Mouse (Mus musculus): ENCODE measurements around the gene Commd8. TPM values are rescaled to one million over a fixed set of nuclear protein-coding genes. Genes with fewer than 3 reads are reported as not detected.
"Not testable (repeated sequence)": the region's sequence is repeated elsewhere in the genome, so short reads cannot be mapped to it uniquely, and the experiment has no call there.

Gene Commd8
- polyA plus RNA-seq, 1 experiment = 6.5 TPM

GRCm38 (mm10) chr5:72168285-72168621 is 264 bp upstream of the Commd8 start:
- no peak for DNase-seq (ENCODE audit: low read depth)

- DNase-seq (ENCODE audit: low read depth) = no peak
Measured at GRCm38 (mm10) chr5:72164386-72164785, 3.6 kb downstream of the Commd8 start.

DNA sequence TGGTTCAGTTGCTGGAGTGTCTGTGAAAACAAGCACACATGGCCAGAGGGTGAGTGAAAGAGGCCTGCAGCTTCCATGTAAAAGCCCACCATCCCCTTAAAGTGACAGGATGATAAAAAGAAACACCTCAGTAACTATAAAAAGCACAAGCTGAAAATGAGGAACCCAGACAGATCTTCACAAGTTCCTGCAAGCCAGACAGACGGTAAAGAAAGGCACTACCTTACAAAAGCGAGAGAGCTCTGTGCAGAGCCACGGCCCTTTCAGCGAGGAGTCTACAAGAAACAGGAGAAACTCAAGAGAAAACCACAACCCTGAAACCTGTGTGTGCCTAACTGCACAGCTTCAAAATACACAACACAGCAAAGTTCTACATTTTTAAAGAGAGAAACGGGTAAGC is 5.1 kb downstream of the Commd8 start:
- no peak for DNase-seq (ENCODE audit: low read depth)

DNA sequence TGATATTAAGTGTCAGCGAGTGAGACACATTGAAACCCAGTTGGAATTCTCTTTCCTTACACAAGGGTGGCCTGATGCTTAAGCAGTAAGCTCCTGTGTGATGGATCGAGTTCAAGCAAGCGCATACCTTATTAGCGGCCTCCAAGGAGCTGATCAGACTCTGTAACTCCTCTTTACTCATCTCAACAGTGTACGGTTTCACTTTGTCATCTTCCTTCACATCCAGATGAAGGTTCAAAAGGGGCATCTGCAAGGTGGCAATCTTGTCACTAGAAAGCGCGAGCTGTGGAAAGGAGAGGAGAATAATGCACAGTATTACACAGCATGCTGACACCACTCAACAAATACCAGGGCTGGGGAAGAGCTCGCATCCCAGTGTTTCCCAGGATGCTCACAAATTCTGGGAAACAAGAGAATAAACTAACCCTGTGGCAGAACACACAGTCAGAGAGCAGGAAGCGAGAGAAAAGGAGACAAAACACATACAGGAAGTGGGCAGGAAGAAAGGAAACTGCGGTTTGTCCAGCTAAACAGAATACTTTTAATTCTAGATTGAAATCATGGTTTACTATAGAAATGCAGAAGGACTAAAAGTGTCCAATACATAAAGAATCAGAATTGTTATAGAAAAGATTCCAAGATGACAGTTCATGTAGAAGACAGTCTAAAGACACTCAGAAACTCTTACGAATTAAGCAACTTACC is 7.1 kb downstream of the Commd8 start:
- no peak for DNase-seq (ENCODE audit: low read depth)

DNA sequence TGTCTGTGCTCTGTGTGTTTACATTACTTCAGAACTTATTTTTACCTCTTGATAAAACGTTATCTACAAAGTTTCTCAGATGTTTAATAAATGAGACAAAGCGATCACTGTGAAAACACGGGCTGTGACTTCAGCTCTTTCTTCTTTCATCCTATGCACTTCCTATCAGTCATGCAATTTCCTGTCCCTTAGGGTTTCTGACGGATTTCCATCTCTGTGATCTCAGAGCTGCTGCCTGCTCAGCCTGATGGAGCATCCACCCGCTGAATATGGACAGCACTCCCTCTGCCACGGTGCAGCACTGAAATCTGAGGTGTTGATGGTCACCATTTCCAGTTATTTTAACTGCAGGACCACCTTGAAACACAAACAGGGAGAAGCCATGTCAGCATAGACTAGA is 8.5 kb downstream of the Commd8 start:
- no peak for DNase-seq (ENCODE audit: low read depth)

DNA sequence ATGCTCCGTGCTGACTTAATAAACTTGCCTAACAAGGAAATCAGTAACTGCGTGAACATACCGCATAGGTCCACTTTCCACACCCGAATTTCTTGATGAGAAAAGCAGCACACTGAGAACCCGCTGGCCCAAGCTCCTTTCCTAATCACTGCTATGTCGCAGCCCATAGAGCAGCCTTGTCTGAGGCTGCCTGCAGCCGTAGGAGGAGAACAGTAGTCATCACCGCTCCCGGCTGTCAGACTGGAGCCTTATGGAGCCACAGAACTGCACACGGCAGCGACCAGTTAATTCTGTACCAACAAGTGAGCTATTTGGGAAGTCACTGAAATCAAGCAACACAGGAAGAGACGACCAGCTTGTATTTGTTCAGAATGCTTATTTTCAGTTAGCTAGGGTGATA is 9.3 kb downstream of the Commd8 start:
- no peak for DNase-seq (ENCODE audit: low read depth)

GRCm38 (mm10) chr5:72156598-72156997 is 11.4 kb downstream of the Commd8 start:
- DNase-seq (ENCODE audit: low read depth) = peak; percentile 46

GRCm38 (mm10) chr5:72155686-72156085 is 12.3 kb downstream of the Commd8 start:
- not testable (repeated sequence) for DNase-seq (ENCODE audit: low read depth)

GRCm38 (mm10) chr5:72150870-72151269 is 17.1 kb downstream of the Commd8 start:
- no peak for DNase-seq (ENCODE audit: low read depth)

DNA sequence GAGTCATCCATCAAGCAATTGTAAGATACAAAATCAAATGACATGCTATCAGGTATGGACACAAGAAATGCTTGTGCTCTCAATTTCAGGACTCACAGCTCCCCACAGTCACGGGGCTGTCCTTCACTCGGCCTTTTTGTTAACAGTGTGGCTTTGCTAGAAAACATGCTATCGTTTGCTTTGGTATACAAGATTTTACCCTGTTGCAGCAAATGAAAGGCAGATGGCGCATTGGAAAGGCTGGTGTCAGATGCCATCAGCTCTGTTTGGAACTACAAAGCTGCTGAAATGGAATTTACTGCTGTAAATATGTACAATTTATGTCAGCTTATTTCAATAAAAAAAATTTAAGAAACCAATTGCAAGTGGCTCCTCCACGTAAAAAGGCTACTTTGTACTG is 19.3 kb downstream of the Commd8 start:
- DNase-seq (ENCODE audit: low read depth) = no peak

DNA sequence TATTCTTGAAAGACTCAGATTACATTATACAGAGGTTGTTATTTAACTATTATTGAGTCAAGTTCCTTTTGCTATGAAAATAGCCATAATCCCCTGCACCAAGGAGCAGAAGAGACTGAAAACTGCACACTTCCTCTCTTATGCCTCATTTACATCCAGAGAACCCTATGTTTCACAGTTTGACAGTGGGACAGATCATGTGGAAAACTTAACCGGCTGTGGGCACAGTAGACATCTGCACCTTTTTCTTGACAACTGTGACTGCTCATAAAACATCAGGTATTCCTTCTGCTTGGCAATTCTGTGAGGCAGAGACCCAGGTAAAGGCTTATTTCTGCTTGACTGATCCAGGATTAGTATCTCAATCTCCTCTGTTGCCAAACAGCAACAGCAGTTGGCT is 28.4 kb downstream of the Commd8 start:
- no peak for DNase-seq (ENCODE audit: low read depth)

GRCm38 (mm10) chr5:72138256-72138655 is 29.7 kb downstream of the Commd8 start:
- no peak for DNase-seq (ENCODE audit: low read depth)

DNA sequence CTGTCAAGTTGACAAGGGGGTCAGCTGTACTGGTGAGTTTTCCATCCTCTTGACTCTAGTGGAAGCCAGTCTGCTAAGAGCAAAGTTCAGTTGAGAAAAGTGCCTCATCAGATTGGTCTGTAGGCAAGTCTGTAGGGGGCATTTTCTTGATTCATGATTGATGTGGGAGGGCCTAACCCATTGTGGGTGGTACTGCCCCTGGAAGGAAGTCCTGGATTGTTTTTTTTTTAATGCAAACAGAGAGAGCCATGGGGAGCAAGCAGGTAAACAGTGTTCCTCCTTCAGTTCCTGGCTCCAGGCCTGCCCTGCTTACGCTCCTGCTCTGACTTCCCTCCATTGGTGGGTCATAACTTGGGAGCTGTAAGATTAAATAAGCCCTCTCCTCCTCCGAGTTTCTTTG is 34.1 kb downstream of the Commd8 start:
- no peak for DNase-seq (ENCODE audit: low read depth)

DNA sequence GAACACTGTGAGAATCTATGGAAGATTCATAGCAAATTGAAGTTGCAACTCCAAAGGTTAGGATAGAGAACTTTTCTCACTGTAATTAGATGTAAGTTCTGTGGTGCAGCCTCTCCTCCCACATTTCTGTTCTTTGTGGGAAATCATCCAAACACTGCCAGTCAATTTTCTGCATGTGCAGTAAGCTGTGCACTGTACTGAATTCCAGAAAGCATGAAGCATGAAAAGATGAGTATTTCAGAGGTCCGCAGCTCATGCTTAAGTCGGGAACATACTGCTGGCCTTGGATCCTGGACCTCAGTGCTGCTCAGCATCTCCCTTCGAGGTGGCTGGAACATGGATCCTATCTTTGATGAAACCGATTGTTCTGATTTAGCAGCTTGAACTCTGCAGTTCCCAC is 41.3 kb downstream of the Commd8 start:
- no peak for DNase-seq (ENCODE audit: low read depth)

DNA sequence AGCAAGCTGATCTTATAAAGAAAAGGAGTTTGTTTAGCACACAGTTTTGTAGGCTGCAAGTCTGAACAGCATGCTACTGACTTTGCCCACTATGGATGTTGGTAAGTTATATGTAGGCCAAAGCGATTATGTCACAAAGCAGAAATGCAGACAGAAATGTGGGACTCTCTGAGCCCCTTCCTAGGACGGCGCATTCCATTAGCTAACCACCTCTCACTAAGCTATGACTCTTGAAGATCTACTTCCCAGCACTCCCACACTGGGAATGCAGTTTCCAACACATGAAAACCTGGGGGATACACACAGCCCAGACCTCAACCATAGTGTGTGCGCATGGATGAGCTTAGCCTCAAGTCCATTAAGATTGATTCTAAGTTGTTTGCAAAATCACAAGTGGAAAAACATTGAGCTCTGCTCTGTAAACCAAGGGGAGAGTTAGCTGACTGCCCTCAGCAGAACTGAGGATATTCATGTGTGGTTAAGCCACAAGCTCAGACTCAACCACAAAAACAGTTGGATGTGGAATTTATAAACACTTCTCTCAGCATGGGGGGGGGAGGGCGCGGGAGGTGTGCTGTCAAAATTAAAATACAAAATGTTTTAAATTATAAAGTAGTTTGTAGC is 45.5 kb downstream of the Commd8 start:
- DNase-seq (ENCODE audit: low read depth) = no peak

Data from gonadal fat pad, adult 2 months (tissue).